Mouse (Mus musculus) left cerebral cortex, adult 2 months (tissue): ENCODE data around the gene Kbtbd13. TPM values are rescaled to one million over a fixed set of nuclear protein-coding genes. Genes with fewer than 3 reads are reported as not detected.

Experiments
- DNase-seq, 2 experiments: peaks; one replicate each; pipeline ENCODE4 v3.0.0; 2021 to 2022; ENCODE audit warnings: low spot score in 2 of 2, mixed read lengths in 1 of 2; ENCODE audit errors: extremely low spot score in 1 of 2
- H3K27ac ChIP-seq: fragments of 200-600 bp; 2 replicates; pipeline ENCODE4 v1.8.1; 2022
- H3K4me3 ChIP-seq: fragments of 200-600 bp; 2 replicates; pipeline ENCODE4 v1.8.1; 2022
- CTCF ChIP-seq: fragments of 200-600 bp; IDR thresholded peaks from 2 replicates; pipeline ENCODE4 v1.8.1; 2022; ENCODE audit warnings: antibody characterized with exemption, mild to moderate bottlenecking, moderate library complexity
- intact Hi-C: fragments of 180-260 bp; cut with DNase I; formaldehyde crosslinking; loops from one replicate; pipeline ENCODE4 v1.15.1; 2025
- long read RNA-seq, 2 experiments: library from polyadenylated mRNA; stranded (forward); transcript quantifications; one replicate each; pipeline ENCODE4 v2.0.0; 2021; ENCODE audit warnings: borderline mapping rate in 2 of 2
- total RNA-seq, 2 experiments: library from RNA; stranded (reverse); gene quantifications; 2 replicates each; pipeline ENCODE4 v1.2.3; 2021

The Kbtbd13 gene
- total RNA-seq: under 1 TPM; 0.14 to 0.25 TPM
- long read RNA-seq, experiment 1: 0 reads
- long read RNA-seq, experiment 2: 0 reads

DNA sequence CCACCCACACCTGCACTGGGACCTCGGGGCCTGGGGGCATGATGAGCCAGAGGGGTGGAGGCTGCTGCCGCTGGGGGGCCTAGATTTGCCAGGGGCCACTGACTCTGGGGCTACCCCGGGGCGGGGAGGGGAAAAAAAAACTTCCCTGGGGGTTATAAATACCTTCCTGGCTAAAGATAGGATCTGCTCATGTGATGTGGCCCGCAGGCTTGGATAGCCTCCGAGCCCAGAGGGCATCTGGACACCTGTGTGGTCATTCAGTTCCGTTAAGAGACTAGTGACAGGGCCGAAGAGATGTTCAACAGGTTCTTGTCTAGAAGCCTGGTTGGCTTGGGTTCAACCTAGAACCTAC is at the start of gene Kbtbd13:
Gene Kbtbd13 (minus strand): TSS at position 40 of the 352 bp plus-strand sequence.
- no peak for DNase-seq
- TF ChIP-seq CTCF: no peak
- intact Hi-C loops: no loop called here
- Histone ChIP-seq H3K4me3 (peak within 1 kb of the TSS; percentile 17), H3K27ac (no peak within 1 kb of the TSS)

DNA sequence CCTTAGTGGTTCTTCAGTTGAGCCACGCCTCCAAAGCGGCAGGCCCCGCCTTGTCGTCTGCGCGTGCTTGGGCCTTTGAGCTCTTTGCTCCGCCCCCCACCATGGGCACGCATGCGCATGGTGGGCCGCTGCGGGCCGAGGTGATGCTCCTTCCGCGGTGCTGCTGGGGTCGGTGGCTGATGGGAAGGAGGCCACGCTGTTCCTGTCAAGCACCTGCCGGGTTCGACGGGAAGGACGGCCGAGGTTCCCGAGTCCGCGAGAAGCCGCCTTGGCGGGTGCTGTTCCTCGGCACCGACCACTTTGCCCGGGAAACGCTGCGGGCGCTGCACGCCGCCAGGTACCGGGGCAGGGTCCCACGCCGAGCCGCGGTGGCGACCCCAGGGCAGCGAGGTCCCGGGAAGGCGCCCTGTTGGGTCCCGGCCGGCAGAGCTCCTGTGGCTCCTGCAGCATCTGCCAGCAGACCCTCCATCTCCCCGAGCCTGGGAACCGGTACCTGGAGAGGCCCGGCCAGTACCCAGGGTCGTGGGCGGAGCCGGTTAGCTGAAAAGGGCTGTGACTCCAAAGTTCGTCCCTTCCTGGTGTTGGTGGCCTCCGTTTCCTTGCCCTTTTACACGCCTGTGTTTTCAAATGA is 44.3 kb upstream of the Kbtbd13 start, which contains the start of gene Mtfmt:
Gene Mtfmt (plus strand): TSS at position 112 of the 631 bp plus-strand sequence.
- Histone ChIP-seq H3K4me3 (peak within 1 kb of the TSS; percentile 88), H3K27ac (peak within 1 kb of the TSS; percentile 76)
- no peak for TF ChIP-seq CTCF
- intact Hi-C loops: loop anchor here (1.0 kb wide), 1 partner anchor 25 kb away; the partner anchor contains the start of gene Spg21
- peak; percentile 89 for DNase-seq

DNA sequence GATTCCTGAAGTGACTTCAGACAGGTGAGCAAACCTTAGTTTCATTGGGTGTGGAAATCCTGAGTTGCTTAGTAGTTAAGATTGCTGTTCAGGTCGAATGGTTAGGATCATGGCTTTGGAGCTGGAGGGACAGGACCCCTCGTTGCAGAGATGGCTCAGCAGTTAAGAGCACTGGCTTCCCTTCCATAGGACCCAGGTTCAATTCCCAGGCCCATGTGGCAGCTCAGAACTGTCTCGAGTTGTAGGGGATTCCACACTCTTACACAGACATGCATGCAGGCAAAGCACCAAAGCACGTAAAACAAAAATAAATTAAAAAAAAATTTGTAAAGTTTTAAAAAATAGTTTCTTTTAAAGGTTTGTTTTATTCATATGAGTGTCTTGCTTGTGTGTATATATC is 43.8 kb upstream of the Kbtbd13 start:
- Histone ChIP-seq H3K27ac (no peak overlapping the region; the same call in 1 of the 2 replicates), H3K4me3 (peak overlapping the region; percentile 88)
- intact Hi-C loops: loop anchor here (1.0 kb wide), 1 partner anchor 25 kb away; the partner anchor contains the start of gene Spg21
- no peak for TF ChIP-seq CTCF
- no peak for DNase-seq

DNA sequence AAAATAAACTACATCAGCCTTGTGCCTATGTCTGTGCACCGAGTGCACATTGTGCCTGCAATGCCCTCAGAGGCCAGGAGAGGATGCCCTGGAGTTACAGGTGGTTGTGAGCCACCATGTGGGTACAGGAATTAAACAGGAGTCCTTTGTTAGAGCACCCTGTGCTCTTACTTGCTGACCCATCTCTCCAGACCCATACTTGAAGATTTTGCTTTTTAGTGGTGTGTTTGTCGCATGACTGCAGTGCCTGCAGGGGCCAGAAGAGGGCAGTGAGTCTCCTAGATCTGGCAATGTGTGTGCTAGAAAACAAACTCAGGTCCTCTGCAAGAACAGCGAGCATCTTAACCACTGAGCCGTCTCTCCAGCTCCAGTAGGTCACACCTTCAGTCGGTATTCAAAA is 42.7 kb upstream of the Kbtbd13 start:
- peak in 1 of 2 experiments; percentile 32 for DNase-seq
- Histone ChIP-seq H3K27ac (no peak overlapping the region), H3K4me3 (no peak overlapping the region)
- intact Hi-C loops: no loop called here
- TF ChIP-seq CTCF: peak; percentile 53

DNA sequence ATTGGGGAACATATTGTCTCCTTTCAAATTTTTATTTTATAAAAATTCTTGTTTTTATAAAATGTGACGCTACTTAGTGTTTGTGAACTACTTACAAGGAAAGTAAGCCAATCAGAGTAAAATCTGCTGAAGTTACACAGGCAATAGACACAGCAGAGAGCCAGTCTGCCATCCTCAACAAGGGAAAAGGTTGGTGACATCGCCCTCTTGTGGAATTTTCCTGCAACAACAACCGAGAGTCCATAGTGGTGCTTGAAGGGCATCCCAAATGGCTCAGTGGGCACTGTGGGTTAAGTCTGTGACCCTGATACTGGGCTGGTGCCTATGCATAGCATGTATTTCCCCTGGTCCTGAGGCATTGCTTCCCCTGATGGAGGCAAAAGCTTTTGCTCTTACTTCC is 40.8 kb upstream of the Kbtbd13 start:
- DNase-seq: peak; percentile 84 to 89
- Histone ChIP-seq H3K4me3 (no peak overlapping the region), H3K27ac (no peak overlapping the region)
- TF ChIP-seq CTCF: peak; percentile 97
- intact Hi-C loops: loop anchor here (1.0 kb wide), 2 partner anchors 39 to 60 kb away; no protein-coding TSS in a partner anchor

DNA sequence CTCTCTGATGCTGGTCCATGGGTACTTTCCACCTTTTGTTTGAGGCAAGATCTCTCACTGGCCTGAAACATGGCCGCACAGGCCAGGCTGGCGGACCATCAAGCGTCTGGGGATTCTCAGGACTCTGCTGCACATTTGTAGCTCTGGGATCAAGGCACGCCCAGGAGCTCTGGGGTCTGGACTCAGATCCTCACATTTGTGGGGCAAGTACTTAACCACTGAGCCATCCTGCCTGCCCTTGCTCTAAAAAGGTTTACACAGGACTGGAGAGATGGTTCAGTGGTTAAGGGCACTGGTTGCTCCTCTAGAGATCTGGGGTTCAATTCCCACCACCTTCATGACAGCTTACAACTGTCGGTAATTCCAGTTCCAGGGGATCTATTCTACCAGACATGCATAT is 39.5 kb upstream of the Kbtbd13 start:
- no peak for DNase-seq
- intact Hi-C loops: no loop called here
- Histone ChIP-seq H3K27ac (no peak overlapping the region), H3K4me3 (no peak overlapping the region)
- no peak for TF ChIP-seq CTCF

DNA sequence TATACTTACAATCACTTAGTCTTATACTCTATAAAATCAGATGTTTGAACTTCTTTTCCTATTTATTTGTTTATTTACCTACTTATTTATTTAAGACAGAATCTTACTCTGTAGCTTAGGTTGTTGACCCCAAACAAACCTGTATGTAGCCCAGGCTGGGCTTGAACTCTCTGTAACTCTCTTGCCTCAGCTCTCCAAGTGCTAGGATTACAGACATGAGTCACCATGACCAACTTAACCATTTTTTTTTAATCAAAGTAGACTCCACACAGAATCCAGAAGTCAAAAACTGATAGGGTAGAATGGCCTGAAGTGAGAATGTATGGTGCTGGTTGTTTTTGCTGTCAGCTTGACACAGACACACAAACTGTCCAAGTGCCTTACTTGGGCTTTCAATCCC is 38.9 kb upstream of the Kbtbd13 start:
- Histone ChIP-seq H3K4me3 (no peak overlapping the region), H3K27ac (no peak overlapping the region)
- DNase-seq: no peak
- intact Hi-C loops: no loop called here
- TF ChIP-seq CTCF: no peak

DNA sequence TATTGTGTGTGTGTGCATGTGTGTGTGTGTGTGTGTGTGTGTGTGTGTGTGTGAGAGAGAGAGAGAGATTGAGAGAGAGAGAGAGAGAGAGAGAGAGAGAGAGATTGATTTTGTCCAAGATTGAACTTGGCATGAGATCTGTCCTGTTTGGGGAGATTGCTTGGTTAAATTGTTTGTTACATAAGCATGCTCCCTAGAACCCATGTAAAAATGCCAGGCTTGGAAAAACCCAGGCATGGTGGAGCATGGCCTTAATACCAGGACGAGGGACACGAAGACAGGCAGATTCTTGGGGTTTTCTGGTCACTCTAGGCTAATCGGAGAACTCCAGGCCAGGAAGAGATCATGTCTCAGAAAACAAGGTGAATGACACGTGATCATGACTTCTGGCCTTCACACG is 36.6 kb upstream of the Kbtbd13 start:
- no peak for DNase-seq
- Histone ChIP-seq H3K4me3 (no peak overlapping the region), H3K27ac (no peak overlapping the region)
- no peak for TF ChIP-seq CTCF
- intact Hi-C loops: no loop called here

DNA sequence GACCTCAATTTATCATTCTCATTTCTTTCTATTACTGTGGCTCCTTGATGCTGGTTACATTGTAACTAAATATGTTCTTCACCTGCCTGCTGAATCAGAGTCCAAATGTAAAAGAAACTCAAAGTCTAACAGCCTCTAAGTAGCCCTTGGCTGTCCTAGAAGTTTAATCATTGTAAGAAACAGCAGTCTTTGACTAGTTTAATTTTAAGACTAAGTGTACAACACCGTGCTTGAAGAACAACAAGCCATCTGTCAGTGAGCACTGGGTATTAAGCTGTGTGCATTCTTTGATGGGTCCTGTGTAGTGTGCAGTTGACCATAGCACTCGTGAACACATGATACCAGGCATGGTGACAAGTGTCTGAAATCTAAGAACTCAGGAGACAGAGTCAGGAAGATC is 36.1 kb upstream of the Kbtbd13 start:
- intact Hi-C loops: no loop called here
- Histone ChIP-seq H3K27ac (no peak overlapping the region), H3K4me3 (no peak overlapping the region)
- TF ChIP-seq CTCF: no peak
- no peak for DNase-seq

DNA sequence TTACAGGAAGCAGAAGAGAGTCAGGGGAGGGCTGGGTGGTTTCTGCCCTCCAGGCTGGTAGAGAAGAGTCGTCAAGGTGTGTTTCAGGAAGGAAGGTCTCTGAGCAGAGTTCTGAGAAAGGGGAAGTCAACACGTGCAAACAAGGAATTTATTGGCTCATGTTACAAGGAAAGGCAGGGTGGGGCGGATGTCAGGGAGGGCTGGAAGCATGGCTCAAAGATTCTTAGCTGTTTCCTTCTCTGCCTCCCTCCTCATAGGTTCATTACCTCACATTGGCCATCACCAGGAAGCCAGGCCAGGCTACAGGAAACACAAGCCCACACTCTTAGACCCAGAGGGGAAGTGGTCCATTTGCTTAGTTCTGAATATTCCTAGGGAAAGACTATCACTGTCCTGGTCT is 32.9 kb upstream of the Kbtbd13 start:
- intact Hi-C loops: no loop called here
- no peak for TF ChIP-seq CTCF
- no peak overlapping the region for H3K27ac ChIP-seq

DNA sequence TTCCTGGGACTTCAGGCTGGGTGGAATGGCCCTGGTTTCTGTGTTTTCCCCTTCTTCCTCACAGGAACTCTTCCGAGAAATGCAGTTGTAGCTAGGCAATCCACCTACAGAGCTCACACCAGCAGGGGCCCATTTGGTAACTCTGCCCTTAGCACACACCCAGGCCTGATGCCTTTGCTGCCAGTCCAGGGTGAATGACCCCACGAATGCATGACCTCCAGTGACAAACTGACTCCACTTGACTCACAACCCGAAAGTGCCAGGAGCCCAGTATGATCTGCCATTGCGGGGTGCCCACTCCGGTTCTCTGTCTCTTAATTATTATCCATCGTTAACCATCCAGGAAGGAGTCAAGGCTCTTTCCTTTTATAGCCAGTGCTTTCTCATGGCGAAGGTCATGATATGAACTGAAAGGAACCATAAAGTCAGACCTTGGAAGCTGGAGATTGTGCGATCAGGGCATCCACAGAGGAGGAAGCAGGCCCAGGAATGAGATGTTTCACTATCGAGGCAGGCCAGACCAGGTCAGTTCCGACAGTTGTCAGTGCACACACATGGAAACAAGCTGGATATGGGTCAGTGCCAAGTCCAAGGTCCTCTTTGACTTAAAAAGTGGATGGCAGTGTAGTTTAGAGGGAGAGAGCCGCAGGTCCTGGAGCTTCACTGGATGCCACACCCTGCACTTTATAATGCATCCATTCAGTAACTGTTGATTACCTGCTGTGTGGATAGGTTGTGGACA is 31.5 kb upstream of the Kbtbd13 start, which contains the start of gene Slc51b:
Gene Slc51b (minus strand): TSS at position 196 of the 742 bp plus-strand sequence.
- TF ChIP-seq CTCF: no peak
- DNase-seq: no peak
- Histone ChIP-seq H3K4me3 (no peak within 1 kb of the TSS), H3K27ac (no peak within 1 kb of the TSS)
- intact Hi-C loops: no loop called here

More for the DNA sequence above, 32.9 kb upstream of the Kbtbd13 start:
- no peak overlapping the region for H3K4me3 ChIP-seq
- no peak for DNase-seq

DNA sequence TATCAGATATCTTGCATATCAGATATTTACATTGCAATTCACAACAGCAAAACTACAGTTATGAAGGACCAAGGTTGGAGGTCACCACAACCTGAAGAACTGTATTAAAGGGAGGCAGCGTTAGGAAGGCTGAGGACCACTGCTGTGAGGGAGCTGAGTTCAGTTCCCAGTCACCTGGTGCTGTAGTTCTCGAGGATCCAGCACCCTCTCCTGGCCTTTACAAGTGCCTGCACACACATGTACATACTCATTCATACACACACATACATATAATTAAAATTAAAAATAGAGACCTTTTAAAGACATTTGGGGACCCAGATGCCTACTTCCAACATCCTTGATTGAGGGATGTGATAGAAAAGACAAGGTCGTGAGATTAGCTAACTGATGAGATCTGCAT is 28.2 kb upstream of the Kbtbd13 start:
- Histone ChIP-seq H3K27ac (no peak overlapping the region), H3K4me3 (no peak overlapping the region)
- intact Hi-C loops: no loop called here
- DNase-seq: no peak
- TF ChIP-seq CTCF: no peak; the same call in none of the 2 replicates
